Mouse (Mus musculus): ENCODE measurements around the gene Selenow.

GRCm38 (mm10) chr7:15968322-15968721 lies 46.1 kb upstream of the Selenow start:
- no peak for TF ChIP-seq CTCF (IDR thresholded peaks at IDR 0.05; ENCODE audit: low read depth)
- no peak for TF ChIP-seq EP300 (IDR thresholded peaks at IDR 0.05; ENCODE audit: low read depth)
